ENCODE assay signal across 8 mouse cellular contexts in genomic region chr17:56108334-56109044, GRCm38 (mm10). TPM values are rescaled to one million over a fixed set of nuclear protein-coding genes. Genes with fewer than 3 reads are reported as not detected.
A peak's percentile ranks its signal among the peaks of the same experiment; 100 is the strongest.
DNase-seq lines count a peak whose midpoint lies in the region; TF ChIP-seq lines count a peak whose summit lies in the region.

No protein-coding gene starts in this region.

- TF ChIP-seq POLR2A in myocyte (IDR thresholded peaks at IDR 0.05; ENCODE audit: insufficient read length, low read depth) = no peak

- DNase-seq in left cerebral cortex, adult 18-20 months (ENCODE audit: low spot score in 2 of 2) = peak; percentile 64 to 70
- DNase-seq in left cerebral cortex, postnatal 10 days (ENCODE audit: extremely low spot score in 1 of 2, low spot score in 2 of 2) = no peak
- peak; percentile 85 to 91 for DNase-seq in gastrocnemius, adult 8-10 months (ENCODE audit: low spot score in 2 of 2)
- peak; percentile 83 for DNase-seq in heart, postnatal 4 days
- DNase-seq in ovary, adult 18-20 months (ENCODE audit: low spot score) = no peak
- DNase-seq in c-Kit-positive CD71-positive TER-119-positive erythroid progenitor cells, embryonic 14.5 days (ENCODE audit: low spot score) = no peak
- no peak for DNase-seq in retina, postnatal 1 day

- H3K27me3 ChIP-seq in myocyte (ENCODE audit: control insufficient read depth, insufficient read depth, insufficient read length) = no peaks in the 10 kb centered on the region

- H3K36me3 ChIP-seq in myocyte (ENCODE audit: control insufficient read depth, insufficient read depth) = no peaks in the 10 kb centered on the region

- H3K4me2 ChIP-seq in myocyte (ENCODE audit: low read depth) = no peak overlapping the region

- intact Hi-C loops in left cerebral cortex, postnatal 10 days (cut with DNase I) = no loop called here

- H3K4me3 ChIP-seq in myocyte = no peak overlapping the region

- no peak overlapping the region for H3ac ChIP-seq in myocyte (ENCODE audit: control insufficient read depth, insufficient read length)

- no peaks in the 10 kb centered on the region for H3K79me2 ChIP-seq in myocyte (ENCODE audit: control insufficient read depth, insufficient read depth)

TF ChIP-seq in myocyte, 11 proteins besides CTCF, POLR2A, EP300 and RAD21:
- TF ChIP-seq MYOG (IDR thresholded peaks at IDR 0.05; ENCODE audit: control insufficient read depth in 1 of 3, insufficient read depth in 1 of 3, insufficient read length in 2 of 3, low read depth in 2 of 3) = peak in 2 of 3 experiments; percentile 67 to 94
- TF ChIP-seq CEBPB (IDR thresholded peaks at IDR 0.05; ENCODE audit: insufficient read depth, poor library complexity, severe bottlenecking) = peak; percentile 58; the same call in 1 of the 2 replicates
- no peak for TF ChIP-seq REST (IDR thresholded peaks at IDR 0.05; ENCODE audit: insufficient read depth, insufficient read length)
- no peak for TF ChIP-seq TCF12 (IDR thresholded peaks at IDR 0.05; ENCODE audit: insufficient read depth, poor library complexity, severe bottlenecking)
- peak; percentile 39 for TF ChIP-seq POLR2AphosphoS2 (IDR thresholded peaks at IDR 0.05; ENCODE audit: insufficient read length, low read depth)
- peak in 2 of 3 experiments; percentile 77 for TF ChIP-seq MYOD1 (IDR thresholded peaks at IDR 0.05; ENCODE audit: control insufficient read depth in 1 of 3, insufficient read length in 2 of 3, low read depth in 2 of 3)
- TF ChIP-seq E2F4 (IDR thresholded peaks at IDR 0.05; ENCODE audit: insufficient read depth) = no peak
- no peak for TF ChIP-seq USF1 (IDR thresholded peaks at IDR 0.05; ENCODE audit: low read depth)
- TF ChIP-seq TCF3 (IDR thresholded peaks at IDR 0.05; ENCODE audit: insufficient read length, low read depth) = peak; percentile 69
- TF ChIP-seq SRF (IDR thresholded peaks at IDR 0.05; ENCODE audit: control insufficient read depth, insufficient read length, low read depth) = no peak
- TF ChIP-seq MAX (IDR thresholded peaks at IDR 0.05; ENCODE audit: low read depth) = no peak

RNA-seq across cellular contexts. Expression of gene Plin4, which starts 1.1 kb away (rescaled TPM):
- total RNA-seq in left cerebral cortex, adult 18-20 months (2021) = 1 to 10 TPM; 2.6 to 3.4 TPM
- 1 to 10 TPM in 1 of 2 experiments, under 1 TPM in 1; 0.14 to 1.4 TPM for total RNA-seq in left cerebral cortex, postnatal 10 days (2021)
- 100 to 1,000 TPM; 133 to 313 (median 179) TPM for total RNA-seq in gastrocnemius, adult 8-10 months (2022)
- 10 to 100 TPM; 71.5 to 79.8 TPM for total RNA-seq in heart, postnatal 4 days (2021)
- polyA plus RNA-seq in myocyte (2012; fragmentation: generic; extraction: Trizol) = 0.30 TPM

RNA-seq across cellular contexts. Expression of gene Plin5, which starts 8.9 kb away (rescaled TPM):
- total RNA-seq in left cerebral cortex, adult 18-20 months (2021) = under 1 TPM; 0.37 to 0.60 TPM
- total RNA-seq in left cerebral cortex, postnatal 10 days (2021) = 1 to 10 TPM in 1 of 2 experiments, under 1 TPM in 1; 0.75 to 1.2 TPM
- 10 to 100 TPM; 16.5 to 31.3 (median 22.8) TPM for total RNA-seq in gastrocnemius, adult 8-10 months (2022)
- total RNA-seq in heart, postnatal 4 days (2021) = 10 to 100 TPM; 61.6 to 67.6 TPM
- polyA plus RNA-seq in myocyte (2012; fragmentation: generic; extraction: Trizol) = 0.06 TPM

RNA-seq across cellular contexts. Expression of gene Lrg1, which starts 13.3 kb away (rescaled TPM):
- total RNA-seq in left cerebral cortex, adult 18-20 months (2021) = 1 to 10 TPM; 1.8 to 3.6 TPM
- under 1 TPM; 0.49 to 0.79 TPM for total RNA-seq in left cerebral cortex, postnatal 10 days (2021)
- total RNA-seq in gastrocnemius, adult 8-10 months (2022) = 10 to 100 TPM; 10.7 to 24.5 (median 13.9) TPM
- total RNA-seq in heart, postnatal 4 days (2021) = 1 to 10 TPM; 5.2 TPM
- 0.04 TPM for polyA plus RNA-seq in myocyte (2012; fragmentation: generic; extraction: Trizol)

RNA-seq across cellular contexts. Expression of gene Hdgfl2, which starts 29.1 kb away (rescaled TPM):
- 10 to 100 TPM; 90.6 to 95.8 TPM for total RNA-seq in left cerebral cortex, adult 18-20 months (2021)
- total RNA-seq in left cerebral cortex, postnatal 10 days (2021) = 100 to 1,000 TPM in 1 of 2 experiments, 10 to 100 TPM in 1; 96.5 to 104 TPM
- total RNA-seq in gastrocnemius, adult 8-10 months (2022) = 10 to 100 TPM; 23.6 to 26.7 (median 26.0) TPM
- 10 to 100 TPM; 52.8 to 55.9 TPM for total RNA-seq in heart, postnatal 4 days (2021)
- polyA plus RNA-seq in myocyte (2012; fragmentation: generic; extraction: Trizol) = 56.4 TPM

RNA-seq across cellular contexts. Expression of gene Sema6b, which starts 31.7 kb away (rescaled TPM):
- total RNA-seq in left cerebral cortex, adult 18-20 months (2021) = 100 to 1,000 TPM; 116 to 117 TPM
- 100 to 1,000 TPM; 119 to 123 TPM for total RNA-seq in left cerebral cortex, postnatal 10 days (2021)
- total RNA-seq in gastrocnemius, adult 8-10 months (2022) = 1 to 10 TPM; 1.4 to 2.7 (median 1.9) TPM
- 1 to 10 TPM; 6.3 to 7.2 TPM for total RNA-seq in heart, postnatal 4 days (2021)
- 1.4 TPM for polyA plus RNA-seq in myocyte (2012; fragmentation: generic; extraction: Trizol)

Comparison
In these comparisons a context has a peak if more than half of its experiments do, and no peak if none do; other contexts are left out.
1. DNase-seq: peak in left cerebral cortex, adult 18-20 months (2 of 2), gastrocnemius, adult 8-10 months (2 of 2) and heart, postnatal 4 days (single experiment); none in left cerebral cortex, postnatal 10 days (0 of 2), ovary, adult 18-20 months (single experiment), c-Kit-positive CD71-positive TER-119-positive erythroid progenitor cells, embryonic 14.5 days (single experiment) and retina, postnatal 1 day (single experiment).
2. RNA of gene Plin4, which starts 1.1 kb away (total RNA-seq): 133 to 313 TPM in gastrocnemius, adult 8-10 months and 71.5 to 79.8 TPM in heart, postnatal 4 days; 2.6 to 3.4 TPM in left cerebral cortex, adult 18-20 months and 0.14 to 1.4 TPM in left cerebral cortex, postnatal 10 days; every median in the first group is over 10 times any median in the second.
3. RNA of gene Plin5, which starts 8.9 kb away (total RNA-seq): 61.6 to 67.6 TPM in heart, postnatal 4 days and 16.5 to 31.3 TPM in gastrocnemius, adult 8-10 months; 0.75 to 1.2 TPM in left cerebral cortex, postnatal 10 days and 0.37 to 0.60 TPM in left cerebral cortex, adult 18-20 months; every median in the first group is over 4 times any median in the second.